Mouse (Mus musculus) adrenal gland, postnatal 10 days (tissue): ENCODE data around the gene Otop3. TPM values are rescaled to one million over a fixed set of nuclear protein-coding genes. Genes with fewer than 3 reads are reported as not detected.
A peak's percentile ranks its signal among the peaks of the same experiment; 100 is the strongest.
"Not testable (repeated sequence)": the region's sequence is repeated elsewhere in the genome, so short reads cannot be mapped to it uniquely, and the experiment has no call there.

Source experiments
- DNase-seq: peaks from one replicate; pipeline ENCODE4 v3.0.0; 2021; ENCODE audit warnings: mixed read lengths
- total RNA-seq, 2 experiments: library from RNA; stranded (reverse); gene quantifications; 2 replicates each; pipeline ENCODE4 v1.2.3; 2021

Otop3 gene
- total RNA-seq, 2 experiments from 2014 or later = 0.12 TPM; not detected in 1

- DNase-seq = no peak
Measured at GRCm38 (mm10) chr11:115366039-115366705, 31.6 kb downstream of the Otop3 start.

- DNase-seq = peak; percentile 23
Measured at GRCm38 (mm10) chr11:115366706-115367394, 32.3 kb downstream of the Otop3 start.

GRCm38 (mm10) chr11:115367395-115367944, 32.9 kb downstream of the Otop3 start, which contains the start of gene Hid1:
TSS of gene Hid1 (minus strand) at chr11:115367756.
- peak; percentile 92 for DNase-seq

- DNase-seq = no peak
Measured at GRCm38 (mm10) chr11:115370368-115370767, 35.8 kb downstream of the Otop3 start.

GRCm38 (mm10) chr11:115371354-115371753, 36.8 kb downstream of the Otop3 start:
- no peak for DNase-seq

GRCm38 (mm10) chr11:115372015-115372414, 37.5 kb downstream of the Otop3 start:
- no peak for DNase-seq

DNA sequence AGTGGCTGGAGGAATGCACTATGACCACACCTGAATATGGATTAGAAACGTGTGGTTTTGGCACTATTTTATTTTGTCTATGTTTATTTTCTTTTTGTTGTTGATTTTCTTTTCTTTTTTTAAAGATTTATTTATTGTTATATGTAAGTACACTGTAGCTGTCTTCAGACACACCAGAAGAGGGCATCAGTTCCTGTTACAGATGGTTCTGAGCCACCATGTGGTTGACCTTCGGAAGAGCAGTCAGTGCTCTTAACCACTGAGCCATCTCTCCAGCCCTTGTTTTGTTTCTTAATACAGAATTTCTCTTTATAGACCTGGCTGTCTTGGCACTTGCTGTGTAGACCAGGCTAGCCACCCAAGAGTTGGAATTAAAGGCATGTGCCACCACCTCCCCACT, 38.2 kb downstream of the Otop3 start:
- no peak for DNase-seq

GRCm38 (mm10) chr11:115373805-115374694, 39.5 kb downstream of the Otop3 start:
- DNase-seq = peak; percentile 85

GRCm38 (mm10) chr11:115374695-115375425, 40.3 kb downstream of the Otop3 start:
- no peak for DNase-seq

DNA sequence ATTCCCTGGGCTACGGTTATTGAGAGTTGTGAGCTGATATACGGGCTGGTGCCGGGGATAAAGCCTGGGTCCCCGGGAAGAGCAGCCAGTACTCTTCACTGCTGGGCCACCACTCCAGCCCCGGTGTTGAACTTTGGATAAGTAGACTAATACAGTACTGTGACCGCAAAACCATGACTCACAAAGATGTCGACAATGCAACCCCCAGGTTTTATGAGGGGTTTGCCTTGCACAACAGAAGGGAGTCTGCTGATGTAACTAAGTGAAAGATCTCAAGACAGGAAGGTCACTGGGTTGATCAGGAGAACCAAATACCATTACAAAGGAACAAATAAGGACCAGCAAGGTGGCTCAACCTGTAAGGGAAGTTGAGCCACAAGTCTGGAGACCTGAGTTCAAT, 42.2 kb downstream of the Otop3 start:
- DNase-seq = no peak

- DNase-seq = no peak
Measured at GRCm38 (mm10) chr11:115377254-115377653, 42.7 kb downstream of the Otop3 start.

DNA sequence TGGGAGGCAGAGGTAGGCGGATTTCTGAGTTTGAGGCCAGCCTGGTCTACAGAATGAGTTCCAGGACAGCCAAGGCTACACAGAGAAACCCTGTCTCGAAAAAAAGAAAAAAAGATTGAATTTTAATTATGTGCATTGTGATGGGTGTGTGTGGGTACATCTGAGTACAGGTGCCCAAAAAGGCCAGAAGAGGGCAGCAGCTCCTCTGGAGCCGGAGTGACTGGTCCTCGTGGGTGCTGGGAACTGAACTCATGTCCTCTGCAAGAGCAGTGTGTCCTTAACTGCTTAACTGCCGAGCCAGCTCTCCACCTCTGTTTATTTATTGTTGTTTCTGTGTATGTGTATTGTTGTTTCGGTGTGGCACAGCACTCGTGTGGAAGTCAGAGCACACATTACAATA, 43.3 kb downstream of the Otop3 start:
- DNase-seq = no peak

- no peak for DNase-seq
Measured at GRCm38 (mm10) chr11:115381276-115381675, 46.7 kb downstream of the Otop3 start.

- peak; percentile 96 for DNase-seq
Measured at GRCm38 (mm10) chr11:115381743-115382539, 47.4 kb downstream of the Otop3 start, which contains the start of gene Cdr2l. TSS of gene Cdr2l (plus strand) at chr11:115381916.

- peak; percentile 43 for DNase-seq
Measured at GRCm38 (mm10) chr11:115382891-115383290, 48.4 kb downstream of the Otop3 start.

DNA sequence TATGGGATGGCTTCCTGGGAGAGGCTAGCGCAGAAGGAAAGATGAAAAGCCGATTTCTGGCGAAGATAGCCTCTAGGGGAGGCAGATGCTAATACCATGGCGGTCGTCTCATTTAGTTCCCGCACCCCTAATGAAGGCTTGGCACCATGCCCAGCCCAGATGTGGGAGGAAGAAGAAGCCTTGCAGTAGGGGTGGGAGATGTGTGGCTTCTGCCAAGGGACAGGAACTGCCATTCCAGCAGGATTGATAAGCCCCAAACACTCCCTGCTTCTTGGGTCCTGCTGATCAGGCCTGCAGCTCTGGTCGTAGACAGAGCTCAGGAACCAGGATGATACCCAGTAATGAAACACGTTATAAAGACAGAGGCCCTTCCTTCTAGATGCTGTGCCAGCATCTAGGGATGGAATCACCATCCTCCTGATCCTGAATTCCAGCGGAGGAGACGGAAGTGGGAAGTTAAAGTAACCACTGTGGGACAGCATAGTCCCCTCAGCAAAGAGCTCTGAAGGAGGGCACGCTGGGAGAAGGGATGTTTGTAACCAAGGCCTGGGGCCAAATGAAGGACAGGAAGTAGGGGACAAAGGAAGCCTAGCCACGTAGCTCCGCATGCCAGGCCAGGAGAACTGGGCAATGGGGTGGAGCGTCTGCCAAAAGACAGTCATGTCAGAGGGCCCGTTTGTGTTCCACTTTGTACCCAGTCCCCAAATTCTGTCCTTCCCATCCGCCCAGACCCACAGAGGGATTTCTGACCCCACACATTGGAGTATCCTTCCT, 49.4 kb downstream of the Otop3 start:
- DNase-seq = peak; percentile 50

DNA sequence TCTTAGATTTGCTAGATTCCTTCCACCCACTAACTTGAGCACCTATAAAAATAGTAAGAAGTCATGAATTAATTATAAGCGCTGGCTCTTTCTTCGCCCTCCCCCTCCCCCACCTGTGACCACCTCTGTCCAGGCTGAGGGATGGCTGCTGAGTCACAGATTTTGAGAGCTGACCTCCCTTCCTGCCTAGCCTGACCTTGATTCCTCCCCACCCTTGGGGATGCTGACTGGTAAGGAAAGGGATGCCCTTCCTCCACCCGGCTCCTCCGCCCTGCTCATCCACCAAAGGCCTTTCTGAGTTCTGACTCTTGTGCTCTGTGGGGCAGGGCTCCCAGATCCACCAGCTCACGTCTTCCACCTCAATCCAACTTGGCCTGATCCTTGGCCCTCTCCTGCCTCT, 50.1 kb downstream of the Otop3 start:
- peak; percentile 77 for DNase-seq

DNA sequence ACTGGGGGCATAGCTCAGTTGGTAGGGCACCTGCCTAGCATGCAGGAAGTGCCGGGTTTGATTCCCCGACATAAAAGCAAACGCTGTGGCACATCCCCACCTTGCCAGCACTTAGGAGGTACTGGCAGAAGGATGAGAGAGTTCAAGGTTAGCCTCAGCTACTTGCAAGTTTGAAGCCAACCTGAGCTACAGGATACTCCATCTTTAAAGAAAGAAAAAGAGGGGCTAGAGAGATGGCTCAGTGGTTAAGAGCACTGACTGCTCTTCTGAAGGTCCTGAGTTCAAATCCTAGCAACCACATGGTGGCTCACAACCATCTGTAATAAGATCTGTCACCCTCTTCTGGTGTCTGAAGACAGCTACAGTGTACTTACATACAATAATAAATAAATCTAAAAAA, 52.3 kb downstream of the Otop3 start:
- not testable (repeated sequence) for DNase-seq

DNA sequence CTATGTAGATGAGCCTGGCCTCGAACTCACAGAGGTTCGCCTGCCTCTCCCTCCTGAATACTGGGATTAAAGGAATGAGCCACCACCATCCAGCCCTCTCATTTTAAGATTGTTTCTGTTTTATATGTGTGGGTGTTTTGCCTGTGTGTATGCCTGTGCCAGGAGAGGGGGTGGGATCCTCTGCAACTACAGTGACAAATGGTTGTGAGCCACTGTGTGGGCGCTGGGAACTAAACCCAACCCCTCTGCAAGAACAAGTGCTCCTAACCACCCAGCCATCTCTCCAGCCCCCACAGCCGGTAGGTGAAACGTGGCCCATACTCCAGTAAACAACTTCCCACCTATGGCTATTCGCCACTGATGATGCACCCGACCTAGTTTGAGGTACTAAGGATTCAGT, 56.8 kb downstream of the Otop3 start:
- no peak for DNase-seq
